Mouse (Mus musculus): Measurements from ENCODE around the gene Lrrc27.

The Lrrc27 gene

GRCm38 (mm10) chr7:139214596-139215340, 2.0 kb downstream of the Lrrc27 start:
- DNase-seq = no peak

- DNase-seq = no peak
These were observed 2.7 kb downstream of the Lrrc27 start for GRCm38 (mm10) chr7:139215516-139215915.

GRCm38 (mm10) chr7:139215946-139216345, 3.2 kb downstream of the Lrrc27 start:
- no peak for DNase-seq

GRCm38 (mm10) chr7:139216464-139216863, 3.7 kb downstream of the Lrrc27 start:
- no peak for DNase-seq

GRCm38 (mm10) chr7:139217046-139217445, 4.3 kb downstream of the Lrrc27 start:
- DNase-seq = no peak

- DNase-seq = no peak
These were observed 6.0 kb downstream of the Lrrc27 start for GRCm38 (mm10) chr7:139218641-139219415.

- no peak for DNase-seq
These were observed 6.7 kb downstream of the Lrrc27 start for GRCm38 (mm10) chr7:139219486-139219885.

- DNase-seq = no peak
These were observed 7.5 kb downstream of the Lrrc27 start for GRCm38 (mm10) chr7:139220303-139220702.

GRCm38 (mm10) chr7:139221072-139221471, 8.3 kb downstream of the Lrrc27 start:
- no peak for DNase-seq

- no peak for DNase-seq
These were observed 9.1 kb downstream of the Lrrc27 start for GRCm38 (mm10) chr7:139221856-139222255.

GRCm38 (mm10) chr7:139222341-139222740, 9.6 kb downstream of the Lrrc27 start:
- no peak for DNase-seq

GRCm38 (mm10) chr7:139224070-139224469, 11.3 kb downstream of the Lrrc27 start:
- DNase-seq = no peak

- no peak for DNase-seq
These were observed 11.9 kb downstream of the Lrrc27 start for GRCm38 (mm10) chr7:139224725-139225124.

- DNase-seq = no peak
These were observed 13.6 kb downstream of the Lrrc27 start for GRCm38 (mm10) chr7:139226416-139226815.

- no peak for DNase-seq
These were observed 15.8 kb downstream of the Lrrc27 start for GRCm38 (mm10) chr7:139228447-139229171.

GRCm38 (mm10) chr7:139229837-139230236, 17.0 kb downstream of the Lrrc27 start:
- DNase-seq = no peak

GRCm38 (mm10) chr7:139230241-139230640, 17.5 kb downstream of the Lrrc27 start:
- no peak for DNase-seq

GRCm38 (mm10) chr7:139233714-139234113, 20.9 kb downstream of the Lrrc27 start:
- peak; percentile 84 for DNase-seq

- DNase-seq = no peak
These were observed 21.8 kb downstream of the Lrrc27 start for GRCm38 (mm10) chr7:139234426-139235188.

GRCm38 (mm10) chr7:139235651-139236358, 23.0 kb downstream of the Lrrc27 start:
- DNase-seq = no peak

GRCm38 (mm10) chr7:139239432-139239831, 26.6 kb downstream of the Lrrc27 start:
- DNase-seq = no peak

GRCm38 (mm10) chr7:139246086-139246485, 33.3 kb downstream of the Lrrc27 start:
- no peak for DNase-seq
